Mouse (Mus musculus) midbrain, embryonic 14.5 days (tissue): Measurements from ENCODE around the gene Enox1. TPM values are rescaled to one million over a fixed set of nuclear protein-coding genes. Genes with fewer than 3 reads are reported as not detected.

Experiments
- ATAC-seq: fragments of 200-750 bp; cut with Nextera tagmentation; 2 replicates; pipeline ENCODE4 v1.8.0; 2017; ENCODE audit warnings: moderate number of reproducible peaks, moderate library complexity; ENCODE audit not compliant: low FRiP score, low TSS enrichment
- DNase-seq: peaks from one replicate; pipeline ENCODE4 v3.0.0-alpha.2; 2015
- H3K27ac ChIP-seq: fragments of 300-500 bp; sonication (generic); replicated peaks from 2 replicates; pipeline ENCODE4 v1.5.1; 2014; ENCODE audit warnings: mild to moderate bottlenecking, low read depth, low read length, moderate library complexity
- H3K27me3 ChIP-seq: fragments of 300-500 bp; sonication (generic); 2 replicates; pipeline ENCODE4 v1.6.1; 2014; ENCODE audit warnings: low read length, control low read depth, mixed read lengths; ENCODE audit not compliant: control insufficient read depth, insufficient read depth
- H3K36me3 ChIP-seq: fragments of 300-500 bp; sonication (generic); 2 replicates; pipeline ENCODE4 v1.6.1; 2014; ENCODE audit warnings: low read length, control low read depth; ENCODE audit not compliant: control insufficient read depth, insufficient read depth
- H3K4me1 ChIP-seq: fragments of 300-500 bp; sonication (generic); 2 replicates; pipeline ENCODE4 v1.6.1; 2014; ENCODE audit warnings: mild to moderate bottlenecking, antibody characterized with exemption, low read length, control low read depth; ENCODE audit not compliant: control insufficient read depth, insufficient read depth
- H3K4me2 ChIP-seq: fragments of 300-500 bp; sonication (generic); 2 replicates; pipeline ENCODE4 v1.6.1; 2014; ENCODE audit warnings: mild to moderate bottlenecking, low read length, moderate library complexity
- H3K4me3 ChIP-seq: fragments of 300-500 bp; sonication (generic); replicated peaks from 2 replicates; pipeline ENCODE4 v1.5.1; 2014; ENCODE audit warnings: low read depth, low read length
- H3K9ac ChIP-seq: fragments of 300-500 bp; sonication (generic); replicated peaks from 2 replicates; pipeline ENCODE4 v1.6.1; 2014; ENCODE audit warnings: mild to moderate bottlenecking, low read length, moderate library complexity
- H3K9me3 ChIP-seq: fragments of 300-500 bp; sonication (generic); 2 replicates; pipeline ENCODE4 v1.6.1; 2016; ENCODE audit warnings: low read length, control low read depth, mixed read lengths; ENCODE audit not compliant: control insufficient read depth
- WGBS: fragments of 180-500 bp; shearing (Covaris S2); extraction: QIAGEN DNeasy Blood & Tissue Kit; methylation state at CpG from one replicate; pipeline ENCODE4 v1.1.7; 2014; 5-methylcytosine and 5-hydroxymethylcytosine counted together
- polyA plus RNA-seq: library from polyadenylated mRNA; unstranded; fragments of >200 nt; fragmentation: Nextera tagmentation; extraction: Ambion mirVana; gene quantifications from 2 replicates; pipeline ENCODE4 v1.2.1, GENCODE M21; 2014

The Enox1 gene
- polyA plus RNA-seq, 1 experiment from 2014 or later = 39.5 TPM

GRCm38 (mm10) chr14:77213210-77213609 is 56.6 kb downstream of the Enox1 start:
- DNase-seq (no peak), ATAC-seq (no peak)
- Histone ChIP-seq H3K9me3 (no peaks in the 10 kb centered on the region), H3K36me3 (no peaks in the 10 kb centered on the region), H3K4me2 (no peak overlapping the region), H3K27ac (0 out of 2 replicates have a peak overlapping the region, but pooled peaks have one; percentile 0), H3K9ac (no peak overlapping the region), H3K4me3 (no peak overlapping the region), H3K27me3 (no peaks in the 10 kb centered on the region), H3K4me1 (peaks cover 5% of the 10 kb centered on the region; the same call in 1 of the 2 replicates)
- 71% methylated on average over 7 of the region's 7 CpGs for WGBS

GRCm38 (mm10) chr14:77214848-77215247 is 58.3 kb downstream of the Enox1 start:
- Histone ChIP-seq H3K27ac (no peak overlapping the region), H3K9ac (no peak overlapping the region), H3K36me3 (no peaks in the 10 kb centered on the region), H3K4me2 (no peak overlapping the region), H3K4me1 (peaks cover 5% of the 10 kb centered on the region; the same call in 1 of the 2 replicates), H3K27me3 (no peaks in the 10 kb centered on the region), H3K4me3 (no peak overlapping the region), H3K9me3 (no peaks in the 10 kb centered on the region)
- ATAC-seq (no peak), DNase-seq (no peak)
- 90% methylated on average over 6 of the region's 6 CpGs for WGBS

- ATAC-seq (no peak), DNase-seq (no peak)
- H3K4me2 ChIP-seq = no peak overlapping the region
- H3K27ac ChIP-seq = no peak overlapping the region
- H3K9ac ChIP-seq = no peak overlapping the region
- H3K36me3 ChIP-seq = no peaks in the 10 kb centered on the region
- H3K4me3 ChIP-seq = no peak overlapping the region
- no peaks in the 10 kb centered on the region for H3K4me1 ChIP-seq
- no peaks in the 10 kb centered on the region for H3K9me3 ChIP-seq
- 90% methylated on average over 10 of the region's 10 CpGs for WGBS
- no peaks in the 10 kb centered on the region for H3K27me3 ChIP-seq
These were observed 68.8 kb downstream of the Enox1 start for GRCm38 (mm10) chr14:77225346-77225745.

GRCm38 (mm10) chr14:77238811-77239210 is 82.2 kb downstream of the Enox1 start:
- H3K27me3 ChIP-seq = no peaks in the 10 kb centered on the region
- DNase-seq = no peak

GRCm38 (mm10) chr14:77239360-77239759 is 82.8 kb downstream of the Enox1 start:
- no peaks in the 10 kb centered on the region for H3K4me1 ChIP-seq
- 39% methylated on average over 4 of the region's 4 CpGs for WGBS
- no peaks in the 10 kb centered on the region for H3K27me3 ChIP-seq
- DNase-seq (no peak), ATAC-seq (no peak)
- no peak overlapping the region for H3K27ac ChIP-seq
- H3K36me3 ChIP-seq = no peaks in the 10 kb centered on the region
- no peaks in the 10 kb centered on the region for H3K9me3 ChIP-seq
- H3K4me3 ChIP-seq = no peak overlapping the region
- no peak overlapping the region for H3K4me2 ChIP-seq
- H3K9ac ChIP-seq = no peak overlapping the region

More at GRCm38 (mm10) chr14:77238811-77239210, 82.2 kb downstream of the Enox1 start:
- Histone ChIP-seq H3K4me1 (no peaks in the 10 kb centered on the region), H3K9me3 (no peaks in the 10 kb centered on the region), H3K4me3 (no peak overlapping the region), H3K27ac (no peak overlapping the region), H3K4me2 (no peak overlapping the region), H3K36me3 (no peaks in the 10 kb centered on the region), H3K9ac (no peak overlapping the region)
- no peak for ATAC-seq
- 25% methylated on average over 2 of the region's 2 CpGs for WGBS

GRCm38 (mm10) chr14:77246977-77247376 is 90.4 kb downstream of the Enox1 start:
- H3K9me3 ChIP-seq = no peaks in the 10 kb centered on the region
- no peaks in the 10 kb centered on the region for H3K27me3 ChIP-seq
- no peak for DNase-seq
- H3K4me1 ChIP-seq = peaks cover 4% of the 10 kb centered on the region
- no peak for ATAC-seq
- H3K9ac ChIP-seq = no peak overlapping the region
- H3K4me3 ChIP-seq = no peak overlapping the region
- H3K36me3 ChIP-seq = no peaks in the 10 kb centered on the region
- 93% methylated on average over 3 of the region's 3 CpGs for WGBS
- H3K27ac ChIP-seq = no peak overlapping the region
- H3K4me2 ChIP-seq = no peak overlapping the region

GRCm38 (mm10) chr14:77248426-77248825 is 91.9 kb downstream of the Enox1 start:
- WGBS = 81% methylated on average over 5 of the region's 5 CpGs
- H3K9ac ChIP-seq = no peak overlapping the region

GRCm38 (mm10) chr14:77248946-77249345 is 92.4 kb downstream of the Enox1 start:
- H3K9ac ChIP-seq = no peak overlapping the region
- ATAC-seq = no peak
- H3K27me3 ChIP-seq = no peaks in the 10 kb centered on the region
- no peaks in the 10 kb centered on the region for H3K36me3 ChIP-seq
- peaks cover 4% of the 10 kb centered on the region for H3K4me1 ChIP-seq
- H3K9me3 ChIP-seq = no peaks in the 10 kb centered on the region
- no peak overlapping the region for H3K4me3 ChIP-seq
- no peak for DNase-seq
- 90% methylated on average over 7 of the region's 7 CpGs for WGBS
- H3K4me2 ChIP-seq = no peak overlapping the region
- no peak overlapping the region for H3K27ac ChIP-seq

More at GRCm38 (mm10) chr14:77248426-77248825, 91.9 kb downstream of the Enox1 start:
- ATAC-seq (no peak), DNase-seq (no peak)
- Histone ChIP-seq H3K27me3 (no peaks in the 10 kb centered on the region), H3K4me3 (no peak overlapping the region), H3K36me3 (no peaks in the 10 kb centered on the region), H3K27ac (no peak overlapping the region), H3K4me1 (peaks cover 4% of the 10 kb centered on the region), H3K4me2 (no peak overlapping the region), H3K9me3 (no peaks in the 10 kb centered on the region)

- H3K4me3 ChIP-seq = no peak overlapping the region
- H3K27ac ChIP-seq = no peak overlapping the region
- no peak for ATAC-seq
- H3K4me2 ChIP-seq = no peak overlapping the region
- no peak for DNase-seq
- H3K36me3 ChIP-seq = no peaks in the 10 kb centered on the region
- H3K9ac ChIP-seq = no peak overlapping the region
- H3K27me3 ChIP-seq = no peaks in the 10 kb centered on the region
- no peaks in the 10 kb centered on the region for H3K9me3 ChIP-seq
- 31% methylated on average over 2 of the region's 2 CpGs for WGBS
- H3K4me1 ChIP-seq = peaks cover 10% of the 10 kb centered on the region
These were observed 94.2 kb downstream of the Enox1 start for GRCm38 (mm10) chr14:77250652-77251238.
